Mouse (Mus musculus): Measurements from ENCODE around the gene Coil. TPM values are rescaled to one million over a fixed set of nuclear protein-coding genes. Genes with fewer than 3 reads are reported as not detected.

Coil gene
- polyA plus RNA-seq, 1 experiment, result 3.1 TPM

DNA sequence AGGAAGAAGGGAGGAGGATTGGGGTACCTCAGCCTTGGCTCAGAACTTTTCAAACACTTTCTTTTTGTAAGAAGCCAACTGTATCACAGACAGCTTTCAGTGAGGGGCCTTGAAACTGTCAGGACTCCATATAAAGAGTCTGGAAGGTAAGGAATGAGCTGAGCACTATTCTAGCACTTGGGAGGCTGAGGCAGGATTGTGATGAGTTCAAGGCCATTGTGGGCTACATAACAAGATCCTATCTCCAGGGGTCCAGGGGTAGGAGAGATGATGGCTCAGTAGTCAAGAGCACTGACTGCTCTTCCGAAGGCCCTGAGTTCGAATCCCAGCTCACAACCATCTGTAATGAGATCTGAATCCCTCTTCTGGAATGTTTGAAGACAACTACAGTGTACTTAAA, 18.5 kb upstream of the Coil start:
- no peak overlapping the region for H3K27ac ChIP-seq (ENCODE audit: insufficient read depth, low read depth, low read length)
- 94% methylated on average over 2 of the region's 2 CpGs for WGBS
- no peak overlapping the region for H3K4me3 ChIP-seq (ENCODE audit: insufficient read depth, low read depth, low read length)
- TF ChIP-seq POLR2A (IDR thresholded peaks at IDR 0.05; ENCODE audit: low read depth, low read length), result no peak
- no peak for TF ChIP-seq CTCF (conservative IDR thresholded peaks at IDR 0.05; ENCODE audit: insufficient read depth, insufficient read length, low read depth, low read length)
- no peaks in the 10 kb centered on the region for H3K27me3 ChIP-seq (replicated peaks; ENCODE audit: control insufficient read depth, insufficient read depth, low read length)
- H3K4me1 ChIP-seq (ENCODE audit: control insufficient read depth, insufficient read depth, low read length), result peaks cover 3% of the 10 kb centered on the region; the same call in 1 of the 2 replicates
- no peaks in the 10 kb centered on the region; the same call in 1 of the 2 replicates for H3K36me3 ChIP-seq (ENCODE audit: control insufficient read depth, insufficient read depth, low read length)
- no peak for DNase-seq

DNA sequence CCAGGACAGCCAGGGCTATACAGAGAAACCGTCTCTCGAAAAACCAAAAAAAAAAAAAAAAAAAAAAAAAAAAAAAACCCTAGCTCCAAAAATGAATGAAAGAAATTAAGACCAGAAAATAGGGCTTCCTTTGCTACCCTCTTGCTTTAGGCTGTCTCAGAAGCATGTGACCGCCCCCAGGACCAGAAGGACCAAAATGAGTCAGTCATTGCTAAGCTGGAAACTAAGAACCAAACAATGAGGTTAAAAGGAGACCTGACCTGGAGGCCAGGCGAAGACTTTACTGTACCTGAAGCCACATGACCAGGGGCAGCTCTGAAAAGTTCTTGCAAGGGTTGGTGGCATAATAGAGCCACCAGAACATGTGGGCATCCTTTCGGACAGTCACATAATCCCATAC, 17.9 kb upstream of the Coil start:
- H3K36me3 ChIP-seq (ENCODE audit: control insufficient read depth, insufficient read depth, low read length), result no peaks in the 10 kb centered on the region; the same call in 1 of the 2 replicates
- H3K27ac ChIP-seq (ENCODE audit: insufficient read depth, low read depth, low read length), result no peak overlapping the region
- H3K4me1 ChIP-seq (ENCODE audit: control insufficient read depth, insufficient read depth, low read length), result peaks cover 3% of the 10 kb centered on the region; the same call in 1 of the 2 replicates
- TF ChIP-seq POLR2A (IDR thresholded peaks at IDR 0.05; ENCODE audit: low read depth, low read length) (no peak), CTCF (conservative IDR thresholded peaks at IDR 0.05; ENCODE audit: insufficient read depth, insufficient read length, low read depth, low read length) (no peak)
- DNase-seq, result no peak
- 85% methylated on average over 5 of the region's 5 CpGs for WGBS
- H3K27me3 ChIP-seq (replicated peaks; ENCODE audit: control insufficient read depth, insufficient read depth, low read length), result no peaks in the 10 kb centered on the region
- H3K4me3 ChIP-seq (ENCODE audit: insufficient read depth, low read depth, low read length), result no peak overlapping the region

DNA sequence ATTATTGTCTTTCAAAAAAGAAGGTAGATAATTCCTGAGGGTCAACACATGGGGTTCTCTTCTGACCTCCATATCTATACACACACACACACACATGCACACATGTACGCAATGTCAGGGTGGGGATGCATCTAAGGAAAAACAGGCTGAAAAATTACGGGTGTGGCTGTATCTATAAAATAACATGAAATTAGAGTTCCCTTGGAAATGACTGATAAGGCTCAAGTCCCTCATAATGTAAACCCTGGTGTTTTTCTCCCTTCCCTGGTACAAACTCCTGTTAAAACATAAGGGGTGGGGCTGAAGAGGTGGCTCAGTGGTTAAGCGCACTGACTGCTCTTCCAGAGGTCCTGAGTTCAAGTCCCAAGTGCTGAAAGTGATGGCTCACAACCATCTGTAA, 16.5 kb upstream of the Coil start:
- WGBS, result 86% methylated on average over 3 of the region's 3 CpGs
- Histone ChIP-seq H3K27ac (ENCODE audit: insufficient read depth, low read depth, low read length) (no peak overlapping the region), H3K4me1 (ENCODE audit: control insufficient read depth, insufficient read depth, low read length) (peaks cover 3% of the 10 kb centered on the region; the same call in 1 of the 2 replicates), H3K36me3 (ENCODE audit: control insufficient read depth, insufficient read depth, low read length) (no peaks in the 10 kb centered on the region; the same call in 1 of the 2 replicates), H3K4me3 (ENCODE audit: insufficient read depth, low read depth, low read length) (no peak overlapping the region), H3K27me3 (replicated peaks; ENCODE audit: control insufficient read depth, insufficient read depth, low read length) (no peaks in the 10 kb centered on the region)
- TF ChIP-seq CTCF (conservative IDR thresholded peaks at IDR 0.05; ENCODE audit: insufficient read depth, insufficient read length, low read depth, low read length) (no peak), POLR2A (IDR thresholded peaks at IDR 0.05; ENCODE audit: low read depth, low read length) (no peak)
- no peak for DNase-seq

DNA sequence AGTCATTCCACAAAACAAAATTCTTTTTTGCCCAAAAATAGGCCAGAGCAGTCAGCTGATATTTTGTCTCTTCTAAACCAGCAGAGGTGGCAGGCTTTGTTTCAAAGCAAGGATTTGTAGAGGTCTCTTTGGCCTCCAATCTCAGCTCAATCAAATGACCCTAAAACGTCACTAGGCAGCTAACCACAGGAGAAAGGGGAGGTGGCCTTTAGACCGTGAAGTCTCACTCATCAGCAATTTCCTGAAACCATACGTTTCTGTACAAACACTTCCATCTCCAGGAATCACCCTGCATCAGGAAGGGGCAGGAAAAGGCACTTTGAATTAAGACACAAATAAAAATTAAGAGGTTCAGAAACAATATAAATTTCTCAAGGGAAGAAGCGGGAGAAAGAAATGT, 15.2 kb upstream of the Coil start:
- Histone ChIP-seq H3K36me3 (ENCODE audit: control insufficient read depth, insufficient read depth, low read length) (no peaks in the 10 kb centered on the region; the same call in 1 of the 2 replicates), H3K27ac (ENCODE audit: insufficient read depth, low read depth, low read length) (peak overlapping the region; percentile 83), H3K27me3 (replicated peaks; ENCODE audit: control insufficient read depth, insufficient read depth, low read length) (no peaks in the 10 kb centered on the region), H3K4me3 (ENCODE audit: insufficient read depth, low read depth, low read length) (peak overlapping the region; percentile 87), H3K4me1 (ENCODE audit: control insufficient read depth, insufficient read depth, low read length) (peaks cover 3% of the 10 kb centered on the region; the same call in 1 of the 2 replicates)
- DNase-seq, result peak; percentile 67
- under 1% methylated on average over 4 of the region's 4 CpGs for WGBS
- no peak for TF ChIP-seq POLR2A (IDR thresholded peaks at IDR 0.05; ENCODE audit: low read depth, low read length)
- no peak for TF ChIP-seq CTCF (conservative IDR thresholded peaks at IDR 0.05; ENCODE audit: insufficient read depth, insufficient read length, low read depth, low read length)

DNA sequence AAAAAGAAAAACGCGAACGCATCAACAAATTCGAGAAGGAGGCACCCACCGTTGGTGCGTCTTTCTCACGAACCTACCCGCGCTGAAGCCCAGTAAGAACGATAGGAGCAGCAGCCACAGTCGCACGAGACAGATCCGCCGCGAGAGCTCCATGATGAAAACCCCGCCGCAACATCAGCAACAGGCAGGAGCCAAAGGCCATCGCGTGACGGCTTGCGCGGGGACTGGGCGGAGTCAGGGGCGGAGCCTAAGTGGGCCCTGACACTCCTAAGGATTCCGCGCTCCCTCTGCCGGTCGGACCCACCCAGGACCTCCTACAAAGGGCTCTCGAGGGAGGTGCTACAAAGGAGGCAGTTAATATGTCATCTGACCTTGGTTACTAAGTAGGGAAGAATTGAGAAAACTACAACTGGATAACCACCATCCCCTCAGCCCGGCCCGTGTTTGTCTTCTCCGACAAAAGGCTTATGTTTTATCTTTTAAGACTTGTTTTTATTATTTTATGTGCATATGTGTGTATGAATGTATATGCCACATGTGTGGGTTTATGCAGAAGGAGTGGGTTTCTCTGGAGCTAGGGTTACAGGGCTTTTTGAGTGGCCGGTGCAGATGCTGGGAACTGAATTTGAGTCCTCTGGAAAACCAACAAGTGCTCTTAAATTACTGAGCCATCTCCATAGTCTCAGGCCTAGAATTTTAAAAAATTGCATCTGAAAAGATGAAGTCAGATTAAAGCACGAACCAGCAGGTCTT, 14.7 kb upstream of the Coil start, which contains the start of gene Scpep1:
Gene Scpep1, minus strand, starts transcription at position 249 of the 753 bp plus-strand sequence.
- Histone ChIP-seq H3K27me3 (replicated peaks; ENCODE audit: control insufficient read depth, insufficient read depth, low read length) (no peaks in the 10 kb centered on the region), H3K36me3 (ENCODE audit: control insufficient read depth, insufficient read depth, low read length) (no peaks in the 10 kb centered on the region; the same call in 1 of the 2 replicates), H3K4me1 (ENCODE audit: control insufficient read depth, insufficient read depth, low read length) (peaks cover 3% of the 10 kb centered on the region; the same call in 1 of the 2 replicates), H3K27ac (ENCODE audit: insufficient read depth, low read depth, low read length) (peak within 1 kb of the TSS; percentile 83), H3K4me3 (ENCODE audit: insufficient read depth, low read depth, low read length) (peak within 1 kb of the TSS; percentile 87)
- DNase-seq, result peak; percentile 99
- WGBS, result 3% methylated on average over 34 of the region's 34 CpGs
- TF ChIP-seq CTCF (conservative IDR thresholded peaks at IDR 0.05; ENCODE audit: insufficient read depth, insufficient read length, low read depth, low read length) (peak; percentile 78), POLR2A (IDR thresholded peaks at IDR 0.05; ENCODE audit: low read depth, low read length) (peak; percentile 48)

DNA sequence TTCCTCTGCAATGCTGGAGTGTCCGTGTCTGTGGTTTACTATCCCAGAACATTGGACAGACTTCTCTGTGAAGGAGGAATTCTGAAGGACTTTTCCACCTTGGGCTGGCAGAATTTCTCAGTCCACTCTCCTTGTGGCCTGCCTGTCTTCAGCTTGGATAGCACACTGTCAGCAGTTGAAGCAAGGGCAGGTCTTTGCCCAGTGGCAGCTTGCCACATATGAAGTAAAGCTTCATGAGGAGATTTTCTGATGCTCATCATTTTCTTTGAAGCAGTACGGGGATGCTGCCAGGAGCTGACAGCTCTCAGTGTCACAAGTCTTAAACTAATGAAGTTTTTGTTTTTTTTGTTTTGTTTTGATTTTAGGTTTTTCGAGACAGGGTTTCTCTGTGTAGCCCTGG, 11.2 kb upstream of the Coil start:
- Histone ChIP-seq H3K27ac (ENCODE audit: insufficient read depth, low read depth, low read length) (peak overlapping the region; percentile 61; the same call in 1 of the 2 replicates), H3K4me3 (ENCODE audit: insufficient read depth, low read depth, low read length) (no peak overlapping the region), H3K36me3 (ENCODE audit: control insufficient read depth, insufficient read depth, low read length) (no peaks in the 10 kb centered on the region), H3K4me1 (ENCODE audit: control insufficient read depth, insufficient read depth, low read length) (peaks cover 3% of the 10 kb centered on the region; the same call in 1 of the 2 replicates), H3K27me3 (replicated peaks; ENCODE audit: control insufficient read depth, insufficient read depth, low read length) (no peaks in the 10 kb centered on the region)
- WGBS, result 59% methylated on average over 3 of the region's 3 CpGs
- peak; percentile 85 for DNase-seq
- TF ChIP-seq CTCF (conservative IDR thresholded peaks at IDR 0.05; ENCODE audit: insufficient read depth, insufficient read length, low read depth, low read length), result no peak
- no peak for TF ChIP-seq POLR2A (IDR thresholded peaks at IDR 0.05; ENCODE audit: low read depth, low read length)

DNA sequence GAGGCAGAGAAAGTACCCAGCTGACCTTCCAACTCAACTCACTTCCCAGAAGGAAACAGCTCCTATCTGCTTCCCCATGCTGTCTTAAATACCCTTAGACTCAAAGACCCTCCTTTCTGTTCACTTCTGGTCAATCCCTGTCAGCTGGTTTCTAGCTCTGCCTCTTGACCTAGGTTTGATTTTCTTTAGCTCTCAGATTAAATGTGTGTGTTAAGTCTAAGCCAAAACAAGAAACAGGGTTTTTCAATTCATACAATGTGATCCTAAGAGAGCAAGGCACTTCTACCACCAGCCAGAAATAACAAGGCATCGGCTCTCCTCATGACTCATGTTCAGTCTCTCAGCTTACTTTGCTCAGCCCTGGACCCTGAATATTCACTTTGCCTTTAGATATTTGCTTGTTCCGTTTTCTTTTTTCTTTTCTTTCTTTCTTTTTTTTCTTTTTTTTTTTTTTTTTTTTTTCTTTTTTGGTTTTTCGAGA, 3.1 kb upstream of the Coil start, which contains the start of gene Elobl:
Gene Elobl, minus strand, starts transcription at position 51 of the 481 bp plus-strand sequence.
- TF ChIP-seq CTCF (conservative IDR thresholded peaks at IDR 0.05; ENCODE audit: insufficient read depth, insufficient read length, low read depth, low read length), result no peak
- no peak for TF ChIP-seq POLR2A (IDR thresholded peaks at IDR 0.05; ENCODE audit: low read depth, low read length)
- Histone ChIP-seq H3K27ac (ENCODE audit: insufficient read depth, low read depth, low read length) (no peak within 1 kb of the TSS), H3K4me3 (ENCODE audit: insufficient read depth, low read depth, low read length) (no peak within 1 kb of the TSS), H3K36me3 (ENCODE audit: control insufficient read depth, insufficient read depth, low read length) (no peaks in the 10 kb centered on the region), H3K4me1 (ENCODE audit: control insufficient read depth, insufficient read depth, low read length) (no peaks in the 10 kb centered on the region), H3K27me3 (replicated peaks; ENCODE audit: control insufficient read depth, insufficient read depth, low read length) (no peaks in the 10 kb centered on the region)
- 92% methylated on average over 2 of the region's 3 CpGs for WGBS
- DNase-seq, result no peak
